ENCODE assay signal across 8 mouse cellular contexts in genomic region chr15:93274679-93275583, GRCm38 (mm10). TPM values are rescaled to one million over a fixed set of nuclear protein-coding genes. Genes with fewer than 3 reads are reported as not detected.
DNase-seq lines count a peak whose midpoint lies in the region; ATAC-seq and TF ChIP-seq lines count a peak whose summit lies in the region.

Gene Gxylt1, minus strand, starts transcription at chr15:93275179.

- H3K27ac ChIP-seq in ES-E14 (ENCODE audit: insufficient read depth, low read depth, low read length, poor library complexity, severe bottlenecking) = peak within 1 kb of the TSS; percentile 43; the same call in 1 of the 2 replicates
- H3K27ac ChIP-seq in forebrain, embryonic 15.5 days (replicated peaks) = peak within 1 kb of the TSS; percentile 92

- in situ Hi-C loops in ES-E14 (cut with MboI; ENCODE audit: low sequenced_read_pairs in 2 of 2, unreplicated experiment in 2 of 2) = no loop called here

- H3K4me1 ChIP-seq in ES-E14 (ENCODE audit: control insufficient read depth in 2 of 2, insufficient read depth in 2 of 2, low read length in 2 of 2, poor library complexity in 1 of 2) = peaks cover 0 to 13% of the 10 kb centered on the region in 2 experiments; a peak in 1 of 4 replicates
- peaks cover 29% of the 10 kb centered on the region for H3K4me1 ChIP-seq in forebrain, embryonic 15.5 days
- peaks cover 15% of the 10 kb centered on the region for H3K4me1 ChIP-seq in lung, adult 2 months (ENCODE audit: control insufficient read depth, insufficient read depth, low read length)

- intact Hi-C loops in heart, postnatal 25 days (cut with DNase I) = loop anchor here (2.0 kb wide), 2 partner anchors 62 to 124 kb away; partner anchors contain the start of genes Pphln1, Yaf2 and Zcrb1

- H3K27me3 ChIP-seq in forebrain, embryonic 15.5 days = no peaks in the 10 kb centered on the region

- peak within 1 kb of the TSS; percentile 95 for H3K9ac ChIP-seq in ES-E14 (ENCODE audit: insufficient read depth, low read depth, low read length, poor library complexity, severe bottlenecking)
- H3K9ac ChIP-seq in forebrain, embryonic 15.5 days (replicated peaks) = peak within 1 kb of the TSS; percentile 79

- H3K4me3 ChIP-seq in ES-E14 (ENCODE audit: insufficient read depth in 1 of 2, low read depth in 1 of 2, low read length in 2 of 2, poor library complexity in 1 of 2, severe bottlenecking in 1 of 2) = peak within 1 kb of the TSS; percentile 89 to 97
- peak within 1 kb of the TSS; percentile 81 for H3K4me3 ChIP-seq in forebrain, embryonic 15.5 days
- peak within 1 kb of the TSS; percentile 96 for H3K4me3 ChIP-seq in lung, adult 2 months (replicated peaks; ENCODE audit: extremely low read depth, low read depth, low read length)

- ATAC-seq in forebrain, embryonic 15.5 days (replicated peaks) = peak; percentile 97
- peak; percentile 90 for ATAC-seq in neutrophil, adult 5-6 weeks (ENCODE audit: extremely low read depth, insufficient number of reproducible peaks, low FRiP score, poor library complexity, severe bottlenecking)

- TF ChIP-seq CTCF in lung, adult 2 months (IDR thresholded peaks at IDR 0.05; ENCODE audit: insufficient read depth, low read length) = no peak

- H3K36me3 ChIP-seq in ES-E14 (ENCODE audit: control insufficient read depth, insufficient read depth, low read length, poor library complexity, severe bottlenecking) = no peaks in the 10 kb centered on the region
- no peaks in the 10 kb centered on the region for H3K36me3 ChIP-seq in forebrain, embryonic 15.5 days

- under 1% methylated on average over 82 of the region's 93 CpGs for WGBS in forebrain, embryonic 15.5 days
- WGBS in lung, adult 2 months = under 1% methylated on average over 63 of the region's 93 CpGs

- peak within 1 kb of the TSS; percentile 90 for H3K4me2 ChIP-seq in forebrain, embryonic 15.5 days (replicated peaks)

- TF ChIP-seq POLR2A in lung, adult 2 months (IDR thresholded peaks at IDR 0.05; ENCODE audit: borderline replicate concordance, extremely low read depth, low read depth, low read length) = peak; percentile 90

- peak; percentile 90 for DNase-seq in ES-E14 (ENCODE audit: low read depth, low spot score)
- peak; percentile 99 for DNase-seq in cerebellum, adult 11-12 months
- peak; percentile 99 for DNase-seq in heart, postnatal 25 days (ENCODE audit: low spot score)
- peak; percentile 99 to 100 for DNase-seq in layer of hippocampus, adult 18-20 months (ENCODE audit: low spot score in 2 of 2)
- DNase-seq in lung, adult 2 months = peak; percentile 100
- peak; percentile 99 for DNase-seq in thymus, adult 18-20 months

- H3K9me3 ChIP-seq in ES-E14 (ENCODE audit: control insufficient read depth, insufficient read depth, low read depth, low read length) = no peaks in the 10 kb centered on the region
- H3K9me3 ChIP-seq in forebrain, embryonic 15.5 days = no peaks in the 10 kb centered on the region

TF ChIP-seq in ES-E14, 5 proteins besides CTCF, POLR2A, EP300 and RAD21:
- no peak for TF ChIP-seq MAFK (IDR thresholded peaks at IDR 0.05; ENCODE audit: insufficient read depth, low read depth, low read length)
- no peak for TF ChIP-seq CHD2 (IDR thresholded peaks at IDR 0.05; ENCODE audit: low read depth, low read length)
- peak; percentile 48; the same call in 1 of the 2 replicates for TF ChIP-seq HCFC1 (IDR thresholded peaks at IDR 0.05; ENCODE audit: borderline replicate concordance, insufficient read depth, low read length)

RNA-seq across cellular contexts. Expression of gene Gxylt1, which starts in this region (rescaled TPM):
- 22.7 and 27.7 TPM in 2 replicates for total RNA-seq in ES-E14 (2012; rRNA removed)
- polyA plus RNA-seq in forebrain, embryonic 15.5 days (2015; fragmentation: Nextera tagmentation; extraction: Ambion mirVana) = 10.5 and 10.8 TPM in 2 replicates
- 10 to 100 TPM; 10.6 to 11.0 TPM for total RNA-seq in heart, postnatal 25 days (2021)
- 10 to 100 TPM; 10.5 to 10.9 TPM for total RNA-seq in layer of hippocampus, adult 18-20 months (2021)
- polyA plus RNA-seq in lung, adult 2 months (2012; rRNA removed) = 3.8 and 6.8 TPM in 2 replicates
- 49.0 and 56.4 TPM in 2 replicates for total RNA-seq in neutrophil, adult 5-6 weeks (2017)

Comparison
In these comparisons a context has a peak if more than half of its experiments do, and no peak if none do; other contexts are left out.
1. Peak in every context shown above with its lines: DNase-seq, ATAC-seq, H3K4me3 ChIP-seq and H3K27ac ChIP-seq.